Mouse (Mus musculus) heart, postnatal 4 days (tissue): Measurements from ENCODE around the gene Vmn1r131. TPM values are rescaled to one million over a fixed set of nuclear protein-coding genes. Genes with fewer than 3 reads are reported as not detected.
"Not testable (repeated sequence)": the region's sequence is repeated elsewhere in the genome, so short reads cannot be mapped to it uniquely, and the experiment has no call there.

Experiments
- DNase-seq: peaks from one replicate; pipeline ENCODE4 v3.0.0; 2021
- total RNA-seq, 2 experiments: library from RNA; stranded (reverse); gene quantifications; 2 replicates each; pipeline ENCODE4 v1.2.3; 2021

Gene Vmn1r131
- total RNA-seq: not detected

DNA sequence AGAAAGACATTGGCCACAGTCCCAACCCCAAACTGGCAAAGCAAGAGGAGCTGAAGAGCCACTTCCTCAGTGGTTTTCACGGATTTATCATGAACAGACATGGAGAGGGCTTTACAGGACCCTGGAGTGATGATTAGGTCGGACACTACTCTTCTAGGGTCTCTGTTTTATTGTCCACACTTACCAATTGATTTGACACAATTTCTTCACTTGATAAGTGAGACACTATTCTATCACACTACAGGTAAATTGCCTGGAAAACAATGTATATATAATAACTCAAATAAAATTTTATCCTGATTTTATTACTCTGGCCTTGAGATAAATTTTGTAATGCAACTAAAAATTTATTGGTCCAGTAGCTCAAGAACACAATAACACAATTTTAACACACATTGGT, at the start of gene Vmn1r131:
Gene Vmn1r131, minus strand, starts transcription at position 101 of the 400 bp plus-strand sequence.
- DNase-seq: not testable (repeated sequence)

DNA sequence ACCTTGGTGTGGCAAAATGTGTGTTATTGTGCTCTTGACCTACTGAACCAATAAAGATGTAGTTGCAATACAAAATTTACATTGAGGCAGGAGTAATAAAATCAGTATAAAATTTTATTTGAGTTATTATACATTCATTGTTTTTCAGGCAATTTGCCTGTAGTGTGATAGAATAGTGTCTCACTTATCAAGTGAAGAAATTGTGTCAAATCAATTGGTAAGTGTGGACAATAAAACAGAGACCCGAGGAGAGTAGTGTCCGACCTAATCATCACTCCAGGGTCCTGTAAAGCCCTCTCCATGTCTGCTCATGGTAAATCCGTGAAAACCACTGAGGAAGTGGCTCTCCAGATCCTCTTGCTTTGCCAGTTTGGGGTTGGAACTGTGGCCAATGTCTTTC, 34.4 kb downstream of the Vmn1r131 start, which contains the start of gene Vmn1r130:
Gene Vmn1r130, plus strand, starts transcription at position 301 of the 400 bp plus-strand sequence.
- DNase-seq: not testable (repeated sequence)

Other genes with a start within 250 kb of the Vmn1r131 start
- gene Vmn1r126, start 244.6 kb downstream of the Vmn1r131 start, total RNA-seq: not detected
- not detected for gene Vmn1r127, start 226.2 kb downstream of the Vmn1r131 start, total RNA-seq
- gene Vmn1r128, start 196.7 kb downstream of the Vmn1r131 start, total RNA-seq: not detected
- not detected for gene Vmn1r129, start 184.8 kb downstream of the Vmn1r131 start, total RNA-seq
- not detected for gene Gm6882, start 113.3 kb downstream of the Vmn1r131 start, total RNA-seq
- not detected for gene Vmn1r130, start 34.3 kb downstream of the Vmn1r131 start, total RNA-seq
- not detected for gene Vmn1r132, start 68.0 kb upstream of the Vmn1r131 start, total RNA-seq
- gene Gm4175, start 215.4 kb upstream of the Vmn1r131 start, total RNA-seq: not detected